Mouse (Mus musculus): ENCODE data around the gene Scml4.

DNA sequence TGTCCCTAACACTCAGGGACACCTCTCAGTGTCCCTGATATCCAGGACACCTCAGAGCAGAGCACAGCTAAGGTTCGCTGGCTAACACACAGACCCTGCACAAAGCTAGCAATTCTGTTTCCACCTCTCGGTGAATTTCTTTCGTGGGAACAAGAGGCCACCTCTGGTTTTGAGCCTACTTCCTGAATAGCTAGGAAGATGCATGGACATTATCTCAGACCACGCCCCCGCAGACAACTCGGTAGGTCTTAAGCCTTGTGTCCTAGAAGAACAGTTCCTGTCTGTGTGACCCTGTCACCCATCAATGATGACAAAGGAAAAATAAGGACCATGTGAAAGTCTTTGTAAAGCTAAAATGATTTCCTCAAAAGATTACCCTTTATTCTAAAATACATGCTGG, 54.0 kb downstream of the Scml4 start:
- no peak for TF ChIP-seq GATA1 (IDR thresholded peaks at IDR 0.05; ENCODE audit: low read length)
- no peak for TF ChIP-seq TAL1 (IDR thresholded peaks at IDR 0.05; ENCODE audit: low read length)

All from erythroblast, embryonic 14.5 days (primary cell).